Mouse (Mus musculus): ENCODE results near the gene Chst11.

Chst11 gene

GRCm38 (mm10) chr10:83228626-83229025, 243.3 kb downstream of the Chst11 start:
- no peak for DNase-seq

GRCm38 (mm10) chr10:83233967-83234366, 248.7 kb downstream of the Chst11 start:
- no peak for DNase-seq

GRCm38 (mm10) chr10:83234391-83234790, 249.1 kb downstream of the Chst11 start:
- no peak for DNase-seq

- no peak for DNase-seq
Observed at GRCm38 (mm10) chr10:83242106-83242686, 256.9 kb downstream of the Chst11 start.

GRCm38 (mm10) chr10:83244131-83244530, 258.8 kb downstream of the Chst11 start:
- DNase-seq = no peak

All from cerebellum, adult 9-11 months (tissue).